ENCODE assay signal across 8 mouse cellular contexts in genomic region chr7:133637361-133638305, GRCm38 (mm10). TPM values are rescaled to one million over a fixed set of nuclear protein-coding genes. Genes with fewer than 3 reads are reported as not detected.
DNase-seq lines count a peak whose midpoint lies in the region; ATAC-seq and TF ChIP-seq lines count a peak whose summit lies in the region.

Gene Edrf1, plus strand, starts transcription at chr7:133637543.

- no peak for TF ChIP-seq RAD21 in CH12.LX (IDR thresholded peaks at IDR 0.05; ENCODE audit: low read depth, low read length)

- under 1% methylated on average over 80 of the region's 81 CpGs for WGBS in forebrain, embryonic 11.5 days
- WGBS in heart, embryonic 16.5 days, result under 1% methylated on average over 81 of the region's 81 CpGs
- under 1% methylated on average over 81 of the region's 81 CpGs for WGBS in liver, embryonic 15.5 days (ENCODE audit: insufficient replicate concordance)
- WGBS in neural tube, embryonic 12.5 days, result under 1% methylated on average over 81 of the region's 81 CpGs

- H3K79me2 ChIP-seq in CH12.LX (replicated peaks; ENCODE audit: control insufficient read depth, extremely low read depth, insufficient read depth, poor library complexity, severe bottlenecking), result peaks cover 19% of the 10 kb centered on the region

- no peak for TF ChIP-seq CTCF in CH12.LX (conservative IDR thresholded peaks at IDR 0.05 in 1 of 2, IDR thresholded peaks at IDR 0.05 in 1 of 2; ENCODE audit: low read depth in 2 of 2, low read length in 2 of 2)

- no peaks in the 10 kb centered on the region for H3K9me3 ChIP-seq in CH12.LX (replicated peaks; ENCODE audit: low read length)
- no peaks in the 10 kb centered on the region for H3K9me3 ChIP-seq in forebrain, embryonic 11.5 days (ENCODE audit: control insufficient read depth, low read length)
- H3K9me3 ChIP-seq in heart, embryonic 16.5 days (replicated peaks; ENCODE audit: control insufficient read depth, low read length), result no peaks in the 10 kb centered on the region
- no peaks in the 10 kb centered on the region for H3K9me3 ChIP-seq in liver, embryonic 15.5 days (replicated peaks)
- H3K9me3 ChIP-seq in neural tube, embryonic 12.5 days, result no peaks in the 10 kb centered on the region

- H3K27me3 ChIP-seq in CH12.LX (replicated peaks), result peaks cover 16% of the 10 kb centered on the region
- no peaks in the 10 kb centered on the region for H3K27me3 ChIP-seq in forebrain, embryonic 11.5 days (ENCODE audit: control insufficient read depth, insufficient read depth, low read length)
- H3K27me3 ChIP-seq in heart, embryonic 16.5 days (ENCODE audit: control insufficient read depth, insufficient read depth, low read length), result no peaks in the 10 kb centered on the region
- H3K27me3 ChIP-seq in liver, embryonic 15.5 days, result no peaks in the 10 kb centered on the region
- H3K27me3 ChIP-seq in neural tube, embryonic 12.5 days (replicated peaks), result no peaks in the 10 kb centered on the region

- H3K27ac ChIP-seq in CH12.LX (ENCODE audit: insufficient read depth, low read depth), result peak within 1 kb of the TSS; percentile 57
- H3K27ac ChIP-seq in forebrain, embryonic 11.5 days (ENCODE audit: low read depth, low read length), result peak within 1 kb of the TSS; percentile 84
- peak within 1 kb of the TSS; percentile 91 for H3K27ac ChIP-seq in heart, embryonic 16.5 days (ENCODE audit: low read length)
- peak within 1 kb of the TSS; percentile 86 for H3K27ac ChIP-seq in liver, embryonic 15.5 days (replicated peaks)
- H3K27ac ChIP-seq in neural tube, embryonic 12.5 days, result peak within 1 kb of the TSS; percentile 68

- dilution Hi-C loops in CH12.LX (cut with MboI; ENCODE audit: extremely low pct_ligation_motif_present, extremely low pct_unique_long_range_greater_than_20kb, low sequenced_read_pairs), result no loop called here

- H3K4me2 ChIP-seq in CH12.LX (ENCODE audit: insufficient read depth, low read depth, poor library complexity, severe bottlenecking), result peak within 1 kb of the TSS; percentile 58
- peak within 1 kb of the TSS; percentile 92 for H3K4me2 ChIP-seq in forebrain, embryonic 11.5 days (ENCODE audit: low read depth, low read length, severe bottlenecking)
- peak within 1 kb of the TSS; percentile 92 for H3K4me2 ChIP-seq in heart, embryonic 16.5 days (ENCODE audit: low read depth, low read length)
- peak within 1 kb of the TSS; percentile 97 for H3K4me2 ChIP-seq in liver, embryonic 15.5 days
- H3K4me2 ChIP-seq in neural tube, embryonic 12.5 days (replicated peaks), result peak within 1 kb of the TSS; percentile 93

- peak within 1 kb of the TSS; percentile 90 for H3K9ac ChIP-seq in CH12.LX (ENCODE audit: insufficient read depth, low read depth)
- peak within 1 kb of the TSS; percentile 90 for H3K9ac ChIP-seq in forebrain, embryonic 11.5 days (ENCODE audit: low read length)
- peak within 1 kb of the TSS; percentile 98 for H3K9ac ChIP-seq in heart, embryonic 16.5 days (ENCODE audit: low read length)
- H3K9ac ChIP-seq in liver, embryonic 15.5 days, result peak within 1 kb of the TSS; percentile 94
- peak within 1 kb of the TSS; percentile 80 for H3K9ac ChIP-seq in neural tube, embryonic 12.5 days

- H3K36me3 ChIP-seq in CH12.LX (replicated peaks in 1 of 2; ENCODE audit: control insufficient read depth in 1 of 2, insufficient read depth in 1 of 2, low read length in 1 of 2), result peaks cover 20 to 32% of the 10 kb centered on the region in 2 experiments
- peaks cover 3% of the 10 kb centered on the region; the same call in 1 of the 2 replicates for H3K36me3 ChIP-seq in forebrain, embryonic 11.5 days (ENCODE audit: control insufficient read depth, insufficient read depth, low read length)
- peaks cover 23% of the 10 kb centered on the region for H3K36me3 ChIP-seq in heart, embryonic 16.5 days (ENCODE audit: control insufficient read depth, insufficient read depth)
- H3K36me3 ChIP-seq in liver, embryonic 15.5 days (replicated peaks), result peaks cover 31% of the 10 kb centered on the region
- H3K36me3 ChIP-seq in neural tube, embryonic 12.5 days, result peaks cover 20% of the 10 kb centered on the region

- in situ Hi-C loops in CH12.LX (cut with MboI; ENCODE audit: low pct_ligation_motif_present, low pct_unique_long_range_greater_than_20kb, low sequenced_read_pairs), result no loop called here

- H3K4me1 ChIP-seq in CH12.LX (ENCODE audit: control insufficient read depth in 1 of 2, insufficient read depth in 2 of 2), result peaks cover 0 to 12% of the 10 kb centered on the region in 2 experiments; a peak in 2 of 4 replicates
- peaks cover 3% of the 10 kb centered on the region; the same call in 1 of the 2 replicates for H3K4me1 ChIP-seq in forebrain, embryonic 11.5 days (replicated peaks; ENCODE audit: control insufficient read depth, insufficient read depth, low read length)
- peaks cover 11% of the 10 kb centered on the region for H3K4me1 ChIP-seq in heart, embryonic 16.5 days (ENCODE audit: control insufficient read depth, insufficient read depth, low read length)
- peaks cover 20% of the 10 kb centered on the region for H3K4me1 ChIP-seq in liver, embryonic 15.5 days (replicated peaks)
- H3K4me1 ChIP-seq in neural tube, embryonic 12.5 days, result peaks cover 9% of the 10 kb centered on the region; the same call in 1 of the 2 replicates

- peak; percentile 94 for TF ChIP-seq POLR2A in CH12.LX (IDR thresholded peaks at IDR 0.05; ENCODE audit: low read depth, low read length)

- peak; percentile 98 for ATAC-seq in forebrain, embryonic 11.5 days (replicated peaks; ENCODE audit: low FRiP score)
- peak; percentile 98 for ATAC-seq in heart, embryonic 16.5 days (replicated peaks; ENCODE audit: extremely low read depth, insufficient read depth, low FRiP score)
- peak; percentile 97 for ATAC-seq in liver, embryonic 15.5 days (ENCODE audit: insufficient read depth)
- peak; percentile 99 for ATAC-seq in neural tube, embryonic 12.5 days (ENCODE audit: low FRiP score, low read depth)

- peak within 1 kb of the TSS; percentile 64 to 92 (median 83) for H3K4me3 ChIP-seq in CH12.LX (replicated peaks in 1 of 3; ENCODE audit: low read depth in 2 of 3, low read length in 2 of 3, poor library complexity in 1 of 3)
- peak within 1 kb of the TSS; percentile 92 for H3K4me3 ChIP-seq in forebrain, embryonic 11.5 days (ENCODE audit: low read depth, low read length)
- peak within 1 kb of the TSS; percentile 92 for H3K4me3 ChIP-seq in heart, embryonic 16.5 days (ENCODE audit: low read length)
- peak within 1 kb of the TSS; percentile 90 for H3K4me3 ChIP-seq in liver, embryonic 15.5 days (replicated peaks)
- peak within 1 kb of the TSS; percentile 76 for H3K4me3 ChIP-seq in neural tube, embryonic 12.5 days

- DNase-seq in CH12.LX (ENCODE audit: extremely low read depth), result peak; percentile 99
- peak; percentile 98 for DNase-seq in c-Kit-positive CD71-positive TER-119-negative erythroid progenitor cells, embryonic 14.5 days (ENCODE audit: low read depth)
- peak; percentile 99 for DNase-seq in forebrain, embryonic 11.5 days (ENCODE audit: low spot score)
- DNase-seq in kidney, postnatal 36 days, result peak; percentile 99
- peak; percentile 97 for DNase-seq in telencephalon, adult 2 months (ENCODE audit: low read depth, low spot score)

- TF ChIP-seq EP300 in CH12.LX (IDR thresholded peaks at IDR 0.05; ENCODE audit: low read length), result no peak

TF ChIP-seq in CH12.LX, 34 proteins besides CTCF, POLR2A, EP300 and RAD21 (continues in another document):
- TF ChIP-seq KAT2A (IDR thresholded peaks at IDR 0.05; ENCODE audit: insufficient replicate concordance, low read length) (peak; percentile 76; the same call in 1 of the 2 replicates), RCOR1 (conservative IDR thresholded peaks at IDR 0.05; ENCODE audit: low read depth, low read length) (no peak), ZMIZ1 (IDR thresholded peaks at IDR 0.05; ENCODE audit: low read depth, low read length) (peak; percentile 77; the same call in 1 of the 2 replicates), MEF2A (IDR thresholded peaks at IDR 0.05; ENCODE audit: borderline replicate concordance, low read depth, low read length) (peak; percentile 58; the same call in 1 of the 2 replicates), MAX (IDR thresholded peaks at IDR 0.05; ENCODE audit: low read length) (peak; percentile 82; the same call in 1 of the 2 replicates), ZNF384 (IDR thresholded peaks at IDR 0.05; ENCODE audit: low read depth, low read length) (no peak), ZC3H11A (IDR thresholded peaks at IDR 0.05; ENCODE audit: low read depth, low read length) (no peak), MYC (IDR thresholded peaks at IDR 0.05; ENCODE audit: low read depth, low read length) (peak; percentile 69; the same call in 1 of the 2 replicates), TBP (conservative IDR thresholded peaks at IDR 0.05; ENCODE audit: low read depth, low read length) (peak; percentile 46; the same call in 1 of the 2 replicates), SIN3A (IDR thresholded peaks at IDR 0.05; ENCODE audit: low read length) (peak; percentile 93), NRF1 (IDR thresholded peaks at IDR 0.05; ENCODE audit: low read depth, low read length) (peak; percentile 39), UBTF (IDR thresholded peaks at IDR 0.05; ENCODE audit: low read depth, low read length) (peak; percentile 75; the same call in 1 of the 2 replicates), BHLHE40 (IDR thresholded peaks at IDR 0.05; ENCODE audit: low read depth, low read length) (peak; percentile 56), NELFE (IDR thresholded peaks at IDR 0.05; ENCODE audit: low read depth, low read length) (peak; percentile 91), JUND (conservative IDR thresholded peaks at IDR 0.05; ENCODE audit: low read depth, low read length) (no peak), ELF1 (IDR thresholded peaks at IDR 0.05; ENCODE audit: low read depth, low read length) (peak; percentile 92), PAX5 (IDR thresholded peaks at IDR 0.05; ENCODE audit: low read length) (no peak), MXI1 (IDR thresholded peaks at IDR 0.05; ENCODE audit: low read depth, low read length) (peak; percentile 90), MAFK (IDR thresholded peaks at IDR 0.05; ENCODE audit: insufficient replicate concordance, low read length) (no peak), POLR2AphosphoS2 (IDR thresholded peaks at IDR 0.05; ENCODE audit: low read depth, low read length) (peak; percentile 67; the same call in 1 of the 2 replicates), SMC3 (IDR thresholded peaks at IDR 0.05; ENCODE audit: low read depth, low read length) (no peak), HCFC1 (IDR thresholded peaks at IDR 0.05; ENCODE audit: low read depth, low read length) (peak; percentile 87)

RNA-seq across cellular contexts. Expression of gene Edrf1, which starts in this region (rescaled TPM):
- total RNA-seq in CH12.LX (2012; rRNA removed) (20.6 and 21.7 TPM in 2 replicates), CH12.LX (2014; rRNA removed) (19.3 and 21.4 TPM in 2 replicates)
- polyA plus RNA-seq in CH12.LX (2012; ENCODE audit: insufficient read length, low read depth), result 10.0 and 12.5 TPM in 2 replicates
- polyA plus RNA-seq in forebrain, embryonic 11.5 days (2014; fragmentation: Nextera tagmentation; extraction: Ambion mirVana), result 32.2 and 36.1 TPM in 2 replicates
- 13.5 and 15.9 TPM in 2 replicates for polyA plus RNA-seq in heart, embryonic 16.5 days (2015; fragmentation: Nextera tagmentation; extraction: Ambion mirVana)
- polyA plus RNA-seq in liver, embryonic 15.5 days (2015; fragmentation: Nextera tagmentation; extraction: Ambion mirVana), result 8.3 and 11.4 TPM in 2 replicates
- polyA plus RNA-seq in neural tube, embryonic 12.5 days (2016; fragmentation: Nextera tagmentation; extraction: Ambion mirVana), result 31.3 and 33.8 TPM in 2 replicates

Comparison
In these comparisons a context has a peak if more than half of its experiments do, and no peak if none do; other contexts are left out.
1. Peak in every context shown above with its lines: DNase-seq, ATAC-seq, H3K4me3 ChIP-seq and H3K27ac ChIP-seq.